Mouse (Mus musculus) hindbrain, embryonic 10.5 days (tissue): Measurements from ENCODE around the gene Sag. TPM values are rescaled to one million over a fixed set of nuclear protein-coding genes. Genes with fewer than 3 reads are reported as not detected.
"Not testable (repeated sequence)": the region's sequence is repeated elsewhere in the genome, so short reads cannot be mapped to it uniquely, and the experiment has no call there.

Experiments used
- DNase-seq: peaks from one replicate; pipeline ENCODE4 v3.0.0-alpha.2; 2017; ENCODE audit warnings: low spot score
- H3K27ac ChIP-seq: fragments of 300-500 bp; sonication (generic); 2 replicates; pipeline ENCODE4 v1.5.1; 2016; ENCODE audit warnings: mild to moderate bottlenecking, moderate library complexity
- H3K27me3 ChIP-seq: fragments of 300-500 bp; sonication (generic); 2 replicates; pipeline ENCODE4 v1.6.1; 2016; ENCODE audit warnings: mild to moderate bottlenecking; ENCODE audit not compliant: poor library complexity, insufficient read depth, severe bottlenecking
- H3K36me3 ChIP-seq: fragments of 300-500 bp; sonication (generic); 2 replicates; pipeline ENCODE4 v1.6.1; 2016; ENCODE audit warnings: mild to moderate bottlenecking, moderate library complexity
- H3K4me1 ChIP-seq: fragments of 300-500 bp; sonication (generic); replicated peaks from 2 replicates; pipeline ENCODE4 v1.6.1; 2016; ENCODE audit warnings: mild to moderate bottlenecking
- H3K4me3 ChIP-seq: fragments of 300-500 bp; sonication (generic); 2 replicates; pipeline ENCODE4 v1.5.1; 2016; ENCODE audit warnings: mild to moderate bottlenecking, moderate library complexity
- H3K9me3 ChIP-seq: fragments of 300-500 bp; sonication (generic); 2 replicates; pipeline ENCODE4 v1.6.1; 2016; ENCODE audit warnings: mild to moderate bottlenecking, moderate library complexity
- WGBS: fragments of 180-500 bp; shearing (Covaris S2); methylation state at CpG from one replicate; pipeline ENCODE4 v1.1.7; 2016; 5-methylcytosine and 5-hydroxymethylcytosine counted together
- polyA plus RNA-seq: library from polyadenylated mRNA; unstranded; fragments of >200 nt; fragmentation: Nextera tagmentation; extraction: Ambion mirVana; gene quantifications from 2 replicates; pipeline ENCODE4 v1.2.1, GENCODE M21; 2016

The Sag gene
- polyA plus RNA-seq, 1 experiment from 2014 or later, result 2.5 TPM

GRCm38 (mm10) chr1:87826474-87826873 is 23.0 kb downstream of the Sag start:
- DNase-seq, result no peak
- WGBS, result 80% methylated on average over 2 of the region's 2 CpGs

GRCm38 (mm10) chr1:87827476-87827875 is 24.0 kb downstream of the Sag start:
- WGBS, result 85% methylated on average over 1 of the region's 1 CpGs

More at GRCm38 (mm10) chr1:87826474-87826873, 23.0 kb downstream of the Sag start:
- H3K27ac ChIP-seq, result no peak overlapping the region
- H3K27me3 ChIP-seq, result no peaks in the 10 kb centered on the region
- no peak overlapping the region for H3K4me3 ChIP-seq
- H3K9me3 ChIP-seq, result no peaks in the 10 kb centered on the region
- peaks cover 16% of the 10 kb centered on the region for H3K4me1 ChIP-seq
- H3K36me3 ChIP-seq, result no peaks in the 10 kb centered on the region

GRCm38 (mm10) chr1:87828185-87828584 is 24.7 kb downstream of the Sag start:
- Histone ChIP-seq H3K4me1 (peaks cover 16% of the 10 kb centered on the region), H3K9me3 (no peaks in the 10 kb centered on the region), H3K36me3 (no peaks in the 10 kb centered on the region), H3K4me3 (no peak overlapping the region), H3K27me3 (no peaks in the 10 kb centered on the region), H3K27ac (no peak overlapping the region)
- WGBS, result 75% methylated on average over 9 of the region's 9 CpGs
- no peak for DNase-seq

More at GRCm38 (mm10) chr1:87827476-87827875, 24.0 kb downstream of the Sag start:
- not testable (repeated sequence) for H3K27ac ChIP-seq, DNase-seq, H3K27me3 ChIP-seq, H3K4me3 ChIP-seq, H3K9me3 ChIP-seq, H3K36me3 ChIP-seq
- H3K4me1 ChIP-seq, result peaks cover 16% of the 10 kb centered on the region

GRCm38 (mm10) chr1:87828926-87829580 is 25.6 kb downstream of the Sag start:
- H3K4me3 ChIP-seq, result no peak overlapping the region
- 40% methylated on average over 7 of the region's 7 CpGs for WGBS
- H3K27ac ChIP-seq, result 0 out of 2 replicates have a peak overlapping the region, but pooled peaks have one; percentile 16
- no peaks in the 10 kb centered on the region for H3K9me3 ChIP-seq
- no peaks in the 10 kb centered on the region for H3K27me3 ChIP-seq
- H3K4me1 ChIP-seq, result peaks cover 16% of the 10 kb centered on the region
- no peak for DNase-seq
- H3K36me3 ChIP-seq, result no peaks in the 10 kb centered on the region

- H3K27me3 ChIP-seq, result no peaks in the 10 kb centered on the region
- no peaks in the 10 kb centered on the region for H3K36me3 ChIP-seq
- H3K9me3 ChIP-seq, result no peaks in the 10 kb centered on the region
- no peak overlapping the region for H3K4me3 ChIP-seq
- no peak for DNase-seq
- H3K27ac ChIP-seq, result peak overlapping the region; percentile 16; the same call in 1 of the 2 replicates
- 69% methylated on average over 6 of the region's 6 CpGs for WGBS
- H3K4me1 ChIP-seq, result peaks cover 16% of the 10 kb centered on the region
These were observed 26.2 kb downstream of the Sag start for GRCm38 (mm10) chr1:87829621-87830211.

- Histone ChIP-seq H3K27ac (no peak overlapping the region), H3K27me3 (no peaks in the 10 kb centered on the region)
These were observed 33.0 kb downstream of the Sag start for GRCm38 (mm10) chr1:87836453-87836852.

GRCm38 (mm10) chr1:87837018-87837417 is 33.5 kb downstream of the Sag start:
- no peaks in the 10 kb centered on the region for H3K36me3 ChIP-seq
- WGBS, result 45% methylated on average over 5 of the region's 5 CpGs
- 0 out of 2 replicates have a peak, but pooled peaks cover 4% of the 10 kb centered on the region for H3K4me1 ChIP-seq
- H3K27ac ChIP-seq, result peak overlapping the region; percentile 45; the same call in 1 of the 2 replicates
- no peaks in the 10 kb centered on the region for H3K9me3 ChIP-seq
- no peak overlapping the region for H3K4me3 ChIP-seq
- no peak for DNase-seq
- H3K27me3 ChIP-seq, result no peaks in the 10 kb centered on the region

More at GRCm38 (mm10) chr1:87836453-87836852, 33.0 kb downstream of the Sag start:
- Histone ChIP-seq H3K9me3 (no peaks in the 10 kb centered on the region), H3K4me3 (no peak overlapping the region), H3K36me3 (no peaks in the 10 kb centered on the region), H3K4me1 (0 out of 2 replicates have a peak, but pooled peaks cover 4% of the 10 kb centered on the region)
- DNase-seq, result no peak
- WGBS, result 70% methylated on average over 1 of the region's 1 CpGs

- Histone ChIP-seq H3K36me3 (no peaks in the 10 kb centered on the region), H3K27ac (no peak overlapping the region)
- 75% methylated on average over 11 of the region's 11 CpGs for WGBS
These were observed 37.1 kb downstream of the Sag start for GRCm38 (mm10) chr1:87840411-87841208.

GRCm38 (mm10) chr1:87846801-87847474 is 43.5 kb downstream of the Sag start:
- WGBS, result 37% methylated on average over 2 of the region's 2 CpGs
- Histone ChIP-seq H3K9me3 (no peaks in the 10 kb centered on the region), H3K4me1 (peaks cover 13% of the 10 kb centered on the region; the same call in 1 of the 2 replicates), H3K27me3 (no peaks in the 10 kb centered on the region), H3K4me3 (no peak overlapping the region), H3K27ac (0 out of 2 replicates have a peak overlapping the region, but pooled peaks have one; percentile 30), H3K36me3 (no peaks in the 10 kb centered on the region)
- peak; percentile 40 for DNase-seq

More at GRCm38 (mm10) chr1:87840411-87841208, 37.1 kb downstream of the Sag start:
- H3K9me3 ChIP-seq, result no peaks in the 10 kb centered on the region
- H3K4me3 ChIP-seq, result no peak overlapping the region
- no peaks in the 10 kb centered on the region for H3K27me3 ChIP-seq
- DNase-seq, result no peak
- H3K4me1 ChIP-seq, result 0 out of 2 replicates have a peak, but pooled peaks cover 4% of the 10 kb centered on the region

GRCm38 (mm10) chr1:87847475-87848168 is 44.1 kb downstream of the Sag start:
- H3K4me1 ChIP-seq, result peaks cover 19% of the 10 kb centered on the region
- DNase-seq, result no peak
- 62% methylated on average over 4 of the region's 4 CpGs for WGBS
- H3K36me3 ChIP-seq, result no peaks in the 10 kb centered on the region
- no peak overlapping the region for H3K27ac ChIP-seq
- H3K4me3 ChIP-seq, result no peak overlapping the region
- H3K9me3 ChIP-seq, result no peaks in the 10 kb centered on the region
- no peaks in the 10 kb centered on the region for H3K27me3 ChIP-seq

GRCm38 (mm10) chr1:87848237-87848996 is 44.9 kb downstream of the Sag start:
- Histone ChIP-seq H3K27me3 (no peaks in the 10 kb centered on the region), H3K9me3 (no peaks in the 10 kb centered on the region), H3K27ac (no peak overlapping the region), H3K4me1 (peaks cover 22% of the 10 kb centered on the region), H3K4me3 (no peak overlapping the region), H3K36me3 (no peaks in the 10 kb centered on the region)
- WGBS, result 63% methylated on average over 11 of the region's 11 CpGs
- DNase-seq, result no peak
